Mouse (Mus musculus) lung, adult 2 months (tissue): ENCODE measurements at regions not wholly inside any gene's neighbourhood (a gene's known extent, or its start where the extent isn't known, plus 50 kb on each side); places are given as distances from the start of the nearest gene placed in this dataset.

Source experiments
- CTCF ChIP-seq: fragments of 200-500 bp; IDR thresholded peaks from 2 replicates; pipeline ENCODE4 v1.5.1; 2011; ENCODE audit warnings: mild to moderate bottlenecking, low read length, control low read depth; ENCODE audit not compliant: insufficient read depth
- POLR2A ChIP-seq: fragments of 200-500 bp; IDR thresholded peaks from 2 replicates; pipeline ENCODE4 v1.6.1; 2011; ENCODE audit warnings: low read depth, mild to moderate bottlenecking, control low read depth, low read length, borderline replicate concordance; ENCODE audit errors: extremely low read depth

- TF ChIP-seq POLR2A (no peak), CTCF (no peak)
Measured at GRCm38 (mm10) chr1:107950396-107950795, 360.6 kb downstream of the Serpinb8 start.
